Mouse (Mus musculus) megakaryocyte, embryonic 14.5 days (primary cell): ENCODE measurements around the gene Prom1. TPM values are rescaled to one million over a fixed set of nuclear protein-coding genes. Genes with fewer than 3 reads are reported as not detected.

ENCODE experiments used
- H3K27me3 ChIP-seq: replicated peaks from 2 replicates; pipeline ENCODE3; 2012; ENCODE audit warnings: inconsistent platforms
- H3K36me3 ChIP-seq: replicated peaks from 2 replicates; pipeline ENCODE3; 2012; ENCODE audit warnings: low read length, inconsistent platforms, mixed read lengths
- H3K4me1 ChIP-seq: 2 replicates; pipeline ENCODE4 v1.6.1; 2012; ENCODE audit warnings: inconsistent platforms
- H3K4me3 ChIP-seq: replicated peaks from 2 replicates; pipeline ENCODE3; 2012; ENCODE audit warnings: moderate library complexity, mild to moderate bottlenecking, inconsistent platforms
- H3K9me3 ChIP-seq: 2 replicates; pipeline ENCODE4 v1.6.1; 2012; ENCODE audit warnings: inconsistent platforms
- FLI1 ChIP-seq: IDR thresholded peaks from 2 replicates; pipeline ENCODE4 v1.6.1; 2012; ENCODE audit warnings: low read length, inconsistent platforms, mixed read lengths
- GATA1 ChIP-seq: IDR thresholded peaks from 3 replicates; pipeline ENCODE4 v1.6.1; 2012; ENCODE audit warnings: mixed read lengths, low read length, inconsistent platforms, borderline replicate concordance
- polyA plus RNA-seq: library from polyadenylated mRNA; stranded (reverse); fragments of >175 nt; gene quantifications from 2 replicates; pipeline ENCODE4 v1.2.3, GENCODE M21; 2012; ENCODE audit warnings: low replicate concordance; ENCODE audit not compliant: insufficient read depth

Prom1 gene
- polyA plus RNA-seq, 1 experiment: 0.17 TPM

DNA sequence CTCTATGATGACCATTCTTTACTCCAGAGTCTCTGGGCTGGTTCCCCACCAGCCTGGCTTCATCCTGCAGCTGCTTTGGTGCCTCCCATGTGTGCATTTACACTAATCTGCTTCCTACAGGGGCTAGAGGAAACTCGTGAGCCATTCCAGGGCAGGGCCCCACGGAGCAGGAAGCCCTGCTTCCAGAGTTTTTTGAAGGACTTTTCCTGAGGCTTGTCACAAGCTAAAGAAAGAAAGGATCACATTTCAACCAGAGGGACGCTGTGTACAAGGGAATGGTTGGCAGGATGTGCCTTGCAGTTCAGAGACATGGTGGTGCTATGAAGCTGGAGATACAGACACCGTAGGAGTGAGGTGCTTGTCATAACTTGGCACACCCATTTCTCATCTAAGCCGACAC lies 14.8 kb downstream of the Prom1 start:
- Histone ChIP-seq H3K9me3 (peaks cover 22% of the 10 kb centered on the region), H3K4me1 (peaks cover 7% of the 10 kb centered on the region), H3K4me3 (peak overlapping the region; percentile 44), H3K36me3 (no peaks in the 10 kb centered on the region), H3K27me3 (no peaks in the 10 kb centered on the region)
- TF ChIP-seq GATA1: no peak
- no peak for TF ChIP-seq FLI1

DNA sequence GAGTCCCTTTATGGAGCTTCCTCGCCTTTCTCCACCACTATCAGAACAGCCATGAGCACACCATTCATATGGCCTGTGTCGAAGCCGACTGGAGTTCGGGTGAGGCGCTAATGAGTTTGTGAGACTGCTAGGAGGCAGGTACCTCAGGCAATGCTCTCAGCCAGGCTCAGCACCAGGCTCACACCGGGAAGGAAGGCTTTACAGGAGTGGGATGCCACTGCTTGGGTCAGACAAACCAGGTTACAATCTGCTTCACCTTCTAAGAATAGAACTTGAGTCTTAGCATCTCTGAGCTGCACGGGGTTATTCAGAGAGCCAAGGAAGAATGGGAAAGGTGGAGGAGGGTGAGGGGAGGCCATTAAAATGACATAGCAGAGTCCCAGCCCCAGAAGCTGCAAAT lies 16.0 kb downstream of the Prom1 start:
- Histone ChIP-seq H3K4me1 (peaks cover 7% of the 10 kb centered on the region), H3K36me3 (no peaks in the 10 kb centered on the region)
- TF ChIP-seq FLI1 (no peak), GATA1 (no peak)

GRCm38 (mm10) chr5:44081108-44081507 lies 20.7 kb downstream of the Prom1 start:
- H3K4me3 ChIP-seq: no peak overlapping the region
- H3K27me3 ChIP-seq: no peaks in the 10 kb centered on the region
- peaks cover 19% of the 10 kb centered on the region for H3K9me3 ChIP-seq
- TF ChIP-seq GATA1 (no peak), FLI1 (no peak)
- H3K4me1 ChIP-seq: no peaks in the 10 kb centered on the region
- H3K36me3 ChIP-seq: no peaks in the 10 kb centered on the region

More for the DNA sequence above, 16.0 kb downstream of the Prom1 start:
- Histone ChIP-seq H3K9me3 (peaks cover 17% of the 10 kb centered on the region), H3K4me3 (no peak overlapping the region), H3K27me3 (no peaks in the 10 kb centered on the region)

DNA sequence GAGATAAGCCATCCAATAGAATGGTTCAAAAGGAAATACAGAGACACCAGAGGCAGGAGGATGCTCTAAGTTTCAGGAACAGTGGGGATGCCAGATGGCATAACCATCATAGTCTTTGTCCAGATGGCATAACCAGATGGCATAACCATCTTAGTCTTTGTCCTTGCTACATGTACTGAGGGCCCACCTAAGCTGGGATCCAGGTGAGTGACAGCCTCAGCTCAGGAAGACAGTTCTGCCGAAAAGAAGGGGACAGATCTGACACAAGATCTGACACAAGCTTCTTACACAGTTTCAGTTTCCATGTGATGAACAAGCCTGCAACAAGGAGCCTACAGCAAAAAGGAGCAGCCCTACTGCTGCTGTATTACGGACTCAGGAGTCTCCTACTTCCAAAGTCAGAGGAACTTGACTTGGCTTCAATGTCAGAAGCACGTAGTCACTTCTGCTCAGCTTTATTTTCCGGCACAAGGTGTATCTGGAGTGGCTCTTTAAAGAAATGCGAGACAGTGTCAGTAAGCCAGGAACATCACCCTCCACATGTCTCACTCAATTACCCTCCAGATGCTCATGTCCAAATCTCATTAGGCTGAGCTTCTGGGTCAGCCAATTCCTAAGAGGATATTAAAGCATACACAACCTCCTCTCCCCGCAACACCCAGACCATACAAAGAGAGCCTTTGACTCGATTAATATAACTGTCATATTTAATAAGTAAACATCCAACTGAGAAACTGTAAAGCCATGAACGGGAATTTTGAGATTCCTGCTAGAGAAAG lies 21.4 kb downstream of the Prom1 start:
- peaks cover 15% of the 10 kb centered on the region for H3K9me3 ChIP-seq
- H3K36me3 ChIP-seq: no peaks in the 10 kb centered on the region
- no peaks in the 10 kb centered on the region for H3K4me1 ChIP-seq
- TF ChIP-seq FLI1: no peak
- no peak for TF ChIP-seq GATA1
- no peaks in the 10 kb centered on the region for H3K27me3 ChIP-seq
- no peak overlapping the region for H3K4me3 ChIP-seq

GRCm38 (mm10) chr5:44075432-44075831 lies 26.4 kb downstream of the Prom1 start:
- H3K9me3 ChIP-seq: peaks cover 2% of the 10 kb centered on the region; the same call in 1 of the 2 replicates
- H3K36me3 ChIP-seq: no peaks in the 10 kb centered on the region
- no peaks in the 10 kb centered on the region for H3K4me1 ChIP-seq
- H3K4me3 ChIP-seq: peak overlapping the region; percentile 29
- no peaks in the 10 kb centered on the region for H3K27me3 ChIP-seq
- TF ChIP-seq GATA1 (no peak), FLI1 (no peak)

DNA sequence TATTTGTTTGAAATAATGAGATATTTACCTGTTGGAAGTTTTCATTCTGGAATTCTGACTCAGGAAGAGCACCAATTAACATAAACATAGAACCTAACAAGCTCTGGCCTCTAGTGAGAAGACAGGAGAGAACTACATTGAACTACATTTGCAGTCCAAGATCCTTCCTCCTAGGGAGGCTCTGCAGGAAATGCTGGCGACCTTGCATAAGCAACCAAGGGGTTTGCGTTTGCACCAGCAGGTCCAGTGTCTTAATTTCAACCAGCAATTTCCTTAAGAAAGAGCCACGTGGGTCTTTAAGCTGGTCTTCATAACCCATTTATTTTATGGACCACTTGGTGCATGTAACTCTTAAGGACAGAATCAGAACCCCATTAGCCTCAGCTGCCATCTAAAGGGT lies 28.2 kb downstream of the Prom1 start:
- Histone ChIP-seq H3K4me1 (no peaks in the 10 kb centered on the region), H3K27me3 (no peaks in the 10 kb centered on the region), H3K36me3 (no peaks in the 10 kb centered on the region), H3K9me3 (no peaks in the 10 kb centered on the region), H3K4me3 (no peak overlapping the region)
- no peak for TF ChIP-seq GATA1
- TF ChIP-seq FLI1: no peak

DNA sequence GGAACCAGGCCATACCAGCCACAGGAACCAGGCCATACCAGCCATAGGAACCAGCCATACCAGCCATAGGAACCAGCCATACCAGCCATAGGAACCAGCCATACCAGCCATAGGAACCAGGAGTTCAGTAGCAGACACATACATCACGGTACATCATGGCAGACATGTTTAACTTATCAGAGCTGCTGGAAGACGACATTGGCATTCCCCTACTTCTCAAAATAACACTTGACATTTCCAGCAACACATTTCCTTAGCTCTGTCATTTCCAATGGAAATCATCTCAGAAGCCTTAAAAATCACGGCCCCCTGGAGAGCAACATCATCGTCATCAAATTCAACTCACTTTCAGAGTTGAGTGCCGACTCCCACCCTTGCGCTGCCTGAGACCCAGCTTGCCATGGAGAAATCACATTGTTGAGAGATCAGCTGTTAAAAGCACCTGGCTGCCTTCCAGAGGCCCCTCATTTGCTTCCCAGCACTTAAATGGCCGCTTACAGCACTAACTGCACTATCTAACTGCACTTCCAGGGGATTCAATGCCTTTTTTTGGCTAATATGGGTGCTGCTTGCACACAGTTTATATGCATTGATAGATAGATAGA lies 31.2 kb downstream of the Prom1 start:
- H3K36me3 ChIP-seq: no peaks in the 10 kb centered on the region
- no peak for TF ChIP-seq FLI1
- no peak for TF ChIP-seq GATA1
- no peaks in the 10 kb centered on the region for H3K4me1 ChIP-seq
- no peaks in the 10 kb centered on the region for H3K27me3 ChIP-seq
- H3K4me3 ChIP-seq: no peak overlapping the region
- no peaks in the 10 kb centered on the region for H3K9me3 ChIP-seq

DNA sequence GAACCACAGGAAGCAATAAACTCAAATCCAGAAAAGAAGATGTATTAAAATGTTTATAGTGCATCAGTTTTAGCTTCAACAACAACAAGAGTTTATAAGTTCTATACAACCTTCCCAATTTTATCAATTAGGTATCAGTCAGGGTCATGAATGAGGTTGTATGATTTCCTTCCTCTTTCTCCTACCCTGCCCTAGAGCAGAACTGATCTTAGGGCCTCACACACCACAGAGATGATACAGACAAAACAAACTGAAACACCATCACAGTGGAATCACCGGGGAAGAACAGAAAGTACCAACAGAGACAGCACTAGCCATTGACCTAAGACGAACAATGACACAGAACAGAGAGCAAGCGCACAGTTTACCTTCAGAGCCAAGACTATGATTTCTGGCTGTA lies 43.6 kb downstream of the Prom1 start:
- Histone ChIP-seq H3K4me3 (no peak overlapping the region), H3K27me3 (peaks cover 3% of the 10 kb centered on the region), H3K36me3 (no peaks in the 10 kb centered on the region), H3K4me1 (no peaks in the 10 kb centered on the region), H3K9me3 (no peaks in the 10 kb centered on the region)
- TF ChIP-seq FLI1 (no peak), GATA1 (no peak)

DNA sequence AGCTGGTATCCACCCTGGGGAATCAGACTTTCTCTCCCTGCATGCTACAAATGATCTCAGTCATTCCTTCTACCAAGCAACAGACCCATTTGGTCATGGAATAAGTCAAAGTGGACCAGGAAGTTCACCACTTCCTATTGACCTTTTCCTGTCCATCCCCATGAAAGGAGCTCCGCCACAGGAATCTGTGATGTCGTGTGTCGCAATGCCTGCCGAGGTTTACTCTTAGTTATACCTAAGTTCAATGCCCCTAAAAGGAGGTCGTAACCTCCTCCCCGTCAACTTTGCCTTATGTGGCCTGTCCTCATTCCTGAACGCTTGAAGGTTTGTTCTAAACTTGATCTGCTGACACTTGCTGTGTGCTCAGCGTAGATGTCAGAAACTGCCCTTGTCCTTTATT lies 51.6 kb downstream of the Prom1 start:
- TF ChIP-seq FLI1 (no peak), GATA1 (no peak)
- Histone ChIP-seq H3K27me3 (no peaks in the 10 kb centered on the region), H3K9me3 (no peaks in the 10 kb centered on the region), H3K4me1 (no peaks in the 10 kb centered on the region), H3K4me3 (no peak overlapping the region), H3K36me3 (no peaks in the 10 kb centered on the region)

GRCm38 (mm10) chr5:44049395-44049976 lies 52.3 kb downstream of the Prom1 start:
- Histone ChIP-seq H3K9me3 (no peaks in the 10 kb centered on the region), H3K4me1 (no peaks in the 10 kb centered on the region), H3K27me3 (no peaks in the 10 kb centered on the region), H3K4me3 (no peak overlapping the region), H3K36me3 (no peaks in the 10 kb centered on the region)
- TF ChIP-seq GATA1: no peak
